Mouse (Mus musculus) intestine, postnatal 0 days (tissue): ENCODE results near the gene Pitpnm1. TPM values are rescaled to one million over a fixed set of nuclear protein-coding genes. Genes with fewer than 3 reads are reported as not detected.

Experiments used
- ATAC-seq: fragments of 200-750 bp; cut with Nextera tagmentation; 2 replicates; pipeline ENCODE4 v1.8.0; 2017; ENCODE audit warnings: mild to moderate bottlenecking, moderate TSS enrichment, moderate library complexity
- H3K27ac ChIP-seq: fragments of 300-500 bp; sonication (generic); 2 replicates; pipeline ENCODE4 v1.5.1; 2014; ENCODE audit warnings: mild to moderate bottlenecking, low read depth, low read length, moderate library complexity
- H3K27me3 ChIP-seq: fragments of 300-500 bp; sonication (generic); replicated peaks from 2 replicates; pipeline ENCODE4 v1.6.1; 2014; ENCODE audit warnings: low read length, mixed read lengths; ENCODE audit not compliant: control insufficient read depth, insufficient read depth
- H3K36me3 ChIP-seq: fragments of 300-500 bp; sonication (generic); 2 replicates; pipeline ENCODE4 v1.6.1; 2014; ENCODE audit warnings: mild to moderate bottlenecking, moderate library complexity; ENCODE audit not compliant: control insufficient read depth, insufficient read depth
- H3K4me1 ChIP-seq: fragments of 300-500 bp; sonication (generic); replicated peaks from 2 replicates; pipeline ENCODE4 v1.6.1; 2014; ENCODE audit warnings: antibody characterized with exemption, low read length, mixed read lengths; ENCODE audit not compliant: control insufficient read depth, insufficient read depth
- H3K4me2 ChIP-seq: fragments of 300-500 bp; sonication (generic); replicated peaks from 2 replicates; pipeline ENCODE4 v1.6.1; 2014; ENCODE audit warnings: low read depth, mild to moderate bottlenecking, moderate library complexity
- H3K4me3 ChIP-seq: fragments of 300-500 bp; sonication (generic); 2 replicates; pipeline ENCODE4 v1.5.1; 2014; ENCODE audit warnings: low read depth, low read length
- H3K9ac ChIP-seq: fragments of 300-500 bp; sonication (generic); 2 replicates; pipeline ENCODE4 v1.6.1; 2014; ENCODE audit warnings: mild to moderate bottlenecking, low read depth, low read length
- H3K9me3 ChIP-seq: fragments of 300-500 bp; sonication (generic); 2 replicates; pipeline ENCODE4 v1.6.1; 2016; ENCODE audit warnings: mixed run types; ENCODE audit not compliant: control insufficient read depth
- CTCF ChIP-seq: sonication (generic); IDR thresholded peaks from 2 replicates; pipeline ENCODE4 v1.5.1; 2016; ENCODE audit warnings: low read depth, mild to moderate bottlenecking, control low read depth, antibody characterized with exemption, moderate library complexity
- WGBS: fragments of 180-500 bp; shearing (Covaris S2); extraction: QIAGEN DNeasy Blood & Tissue Kit; methylation state at CpG from one replicate; pipeline ENCODE4 v1.1.7; 2014; 5-methylcytosine and 5-hydroxymethylcytosine counted together
- polyA plus RNA-seq: library from polyadenylated mRNA; unstranded; fragments of >200 nt; fragmentation: Nextera tagmentation; extraction: Ambion mirVana; gene quantifications from 2 replicates; pipeline ENCODE4 v1.2.1, GENCODE M21; 2015

The Pitpnm1 gene
- polyA plus RNA-seq, 1 experiment from 2014 or later, result 13.7 TPM

- Histone ChIP-seq H3K9ac (no peak overlapping the region), H3K36me3 (peaks cover 60% of the 10 kb centered on the region), H3K4me3 (no peak overlapping the region), H3K27me3 (no peaks in the 10 kb centered on the region), H3K27ac (no peak overlapping the region), H3K4me2 (no peak overlapping the region), H3K4me1 (peaks cover 9% of the 10 kb centered on the region; the same call in 1 of the 2 replicates), H3K9me3 (no peaks in the 10 kb centered on the region)
- ATAC-seq, result no peak
- WGBS, result 83% methylated on average over 5 of the region's 5 CpGs
- no peak for TF ChIP-seq CTCF
These were observed 52.1 kb downstream of the Pitpnm1 start for GRCm38 (mm10) chr19:4151898-4152297.

- H3K27ac ChIP-seq, result no peak overlapping the region
- 91% methylated on average over 8 of the region's 8 CpGs for WGBS
- H3K9ac ChIP-seq, result no peak overlapping the region
- no peaks in the 10 kb centered on the region for H3K9me3 ChIP-seq
- no peaks in the 10 kb centered on the region for H3K27me3 ChIP-seq
- peaks cover 9% of the 10 kb centered on the region; the same call in 1 of the 2 replicates for H3K4me1 ChIP-seq
- no peak overlapping the region for H3K4me2 ChIP-seq
- H3K4me3 ChIP-seq, result no peak overlapping the region
- no peak for ATAC-seq
- H3K36me3 ChIP-seq, result peaks cover 61% of the 10 kb centered on the region
- no peak for TF ChIP-seq CTCF
These were observed 52.8 kb downstream of the Pitpnm1 start for GRCm38 (mm10) chr19:4152445-4153231.

GRCm38 (mm10) chr19:4153232-4153654 is 53.4 kb downstream of the Pitpnm1 start, which contains the start of gene Ptprcap:
Gene Ptprcap (plus strand): TSS chr19:4153604.
- 72% methylated on average over 11 of the region's 11 CpGs for WGBS
- H3K36me3 ChIP-seq, result peaks cover 61% of the 10 kb centered on the region
- H3K9me3 ChIP-seq, result no peaks in the 10 kb centered on the region
- H3K4me3 ChIP-seq, result no peak within 1 kb of the TSS
- ATAC-seq, result no peak
- no peak within 1 kb of the TSS for H3K9ac ChIP-seq
- H3K4me1 ChIP-seq, result peaks cover 9% of the 10 kb centered on the region; the same call in 1 of the 2 replicates
- H3K27ac ChIP-seq, result no peak within 1 kb of the TSS
- TF ChIP-seq CTCF, result no peak
- H3K27me3 ChIP-seq, result no peaks in the 10 kb centered on the region
- H3K4me2 ChIP-seq, result no peak within 1 kb of the TSS

GRCm38 (mm10) chr19:4154437-4155222 is 54.8 kb downstream of the Pitpnm1 start:
- H3K27ac ChIP-seq, result no peak overlapping the region
- no peak overlapping the region for H3K4me3 ChIP-seq
- no peak overlapping the region for H3K4me2 ChIP-seq
- H3K4me1 ChIP-seq, result peaks cover 4% of the 10 kb centered on the region; the same call in 1 of the 2 replicates
- no peak for ATAC-seq
- no peak overlapping the region for H3K9ac ChIP-seq
- peaks cover 75% of the 10 kb centered on the region for H3K36me3 ChIP-seq
- no peaks in the 10 kb centered on the region for H3K9me3 ChIP-seq
- no peak for TF ChIP-seq CTCF
- no peaks in the 10 kb centered on the region for H3K27me3 ChIP-seq
- 76% methylated on average over 13 of the region's 13 CpGs for WGBS

GRCm38 (mm10) chr19:4155223-4156072 is 55.6 kb downstream of the Pitpnm1 start:
- Histone ChIP-seq H3K4me2 (no peak overlapping the region), H3K27me3 (no peaks in the 10 kb centered on the region), H3K4me1 (no peaks in the 10 kb centered on the region), H3K4me3 (no peak overlapping the region), H3K9me3 (no peaks in the 10 kb centered on the region), H3K27ac (no peak overlapping the region), H3K9ac (no peak overlapping the region), H3K36me3 (peaks cover 74% of the 10 kb centered on the region)
- no peak for ATAC-seq
- TF ChIP-seq CTCF, result no peak
- 80% methylated on average over 6 of the region's 6 CpGs for WGBS
